Mouse (Mus musculus) ovary, postnatal 14 days (tissue): ENCODE measurements around the gene Elmod3.
A peak's percentile ranks its signal among the peaks of the same experiment; 100 is the strongest.

Experiments used
- DNase-seq: peaks from one replicate; pipeline ENCODE4 v3.0.0; 2022; ENCODE audit warnings: low spot score

The Elmod3 gene

DNA sequence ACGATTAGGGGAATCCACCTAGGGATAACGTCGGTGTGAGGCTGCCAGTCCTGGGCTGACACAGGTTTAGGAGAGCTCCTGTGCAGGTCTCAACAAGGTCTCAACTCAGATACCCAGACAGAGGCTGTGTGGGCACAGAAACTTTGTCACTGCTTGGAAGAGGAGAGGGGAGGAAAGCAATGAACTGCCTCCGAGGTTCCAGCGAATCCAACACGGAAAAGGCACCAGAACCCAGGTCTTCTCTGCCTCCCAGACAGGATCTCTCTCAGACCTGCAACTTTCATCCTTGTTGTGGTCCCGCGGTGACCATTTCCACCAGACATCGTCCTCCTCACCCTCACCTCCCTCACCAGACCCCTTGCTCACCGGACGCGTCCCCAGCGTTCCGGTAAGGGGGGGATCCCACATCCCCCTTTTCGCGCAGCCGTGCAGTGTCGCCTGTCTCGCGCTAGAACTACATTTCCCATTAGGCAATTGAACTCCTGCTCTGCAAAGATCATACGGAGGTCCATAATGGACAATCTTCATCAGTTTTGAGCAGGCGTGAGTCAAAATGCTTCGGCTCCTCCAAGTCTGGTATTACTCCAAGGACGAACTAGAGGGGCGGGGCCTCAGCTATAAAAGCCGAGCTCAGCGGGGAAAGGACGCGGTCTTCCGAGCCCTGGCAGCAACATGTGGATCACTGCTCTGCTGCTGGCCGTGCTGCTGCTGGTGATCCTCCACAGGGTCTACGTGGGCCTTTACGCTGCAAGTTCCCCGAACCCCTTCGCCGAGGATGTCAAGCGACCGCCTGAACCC, at the start of gene Elmod3, which contains the start of gene Retsat:
TSS of gene Elmod3 (minus strand) at position 458 of the 798 bp plus-strand sequence.
TSS of gene Retsat (plus strand) at position 520 of the 798 bp plus-strand sequence.
- DNase-seq, result peak; percentile 91

DNA sequence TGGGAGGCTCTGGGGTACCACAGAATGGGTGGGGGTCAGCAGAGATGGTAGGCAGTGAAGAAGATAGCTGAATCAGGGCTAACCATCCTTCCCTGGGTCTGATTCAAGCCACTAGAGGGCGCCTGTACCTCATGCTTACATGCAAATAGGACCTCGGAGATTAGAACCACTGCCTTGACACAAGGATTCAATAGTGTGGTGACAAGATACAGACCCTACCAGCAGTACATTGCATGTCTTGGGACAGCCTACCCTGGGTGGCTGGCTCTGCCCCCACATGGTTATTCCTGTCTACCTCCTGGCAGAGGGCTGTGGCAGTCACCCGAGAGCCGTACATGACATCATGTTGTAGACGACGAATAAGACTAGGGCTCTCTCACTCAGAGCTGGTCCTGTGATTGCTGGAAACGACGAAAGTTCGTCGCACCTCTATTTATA, 49.2 kb upstream of the Elmod3 start:
- peak; percentile 58 for DNase-seq

GRCm38 (mm10) chr6:72645364-72645763, 47.2 kb upstream of the Elmod3 start:
- no peak for DNase-seq

- no peak for DNase-seq
Observed at GRCm38 (mm10) chr6:72644576-72644975, 46.4 kb upstream of the Elmod3 start.

GRCm38 (mm10) chr6:72641218-72641954, 43.2 kb upstream of the Elmod3 start:
- no peak for DNase-seq

- no peak for DNase-seq
Observed at GRCm38 (mm10) chr6:72636940-72637339, 38.7 kb upstream of the Elmod3 start.

- DNase-seq, result peak; percentile 60
Observed at GRCm38 (mm10) chr6:72635760-72636431, 37.7 kb upstream of the Elmod3 start.

- no peak for DNase-seq
Observed at GRCm38 (mm10) chr6:72634311-72634710, 36.1 kb upstream of the Elmod3 start.

- DNase-seq, result no peak
Observed at GRCm38 (mm10) chr6:72631700-72632099, 33.5 kb upstream of the Elmod3 start.

GRCm38 (mm10) chr6:72630961-72631360, 32.7 kb upstream of the Elmod3 start:
- DNase-seq, result no peak

GRCm38 (mm10) chr6:72630370-72630769, 32.2 kb upstream of the Elmod3 start:
- DNase-seq, result no peak

DNA sequence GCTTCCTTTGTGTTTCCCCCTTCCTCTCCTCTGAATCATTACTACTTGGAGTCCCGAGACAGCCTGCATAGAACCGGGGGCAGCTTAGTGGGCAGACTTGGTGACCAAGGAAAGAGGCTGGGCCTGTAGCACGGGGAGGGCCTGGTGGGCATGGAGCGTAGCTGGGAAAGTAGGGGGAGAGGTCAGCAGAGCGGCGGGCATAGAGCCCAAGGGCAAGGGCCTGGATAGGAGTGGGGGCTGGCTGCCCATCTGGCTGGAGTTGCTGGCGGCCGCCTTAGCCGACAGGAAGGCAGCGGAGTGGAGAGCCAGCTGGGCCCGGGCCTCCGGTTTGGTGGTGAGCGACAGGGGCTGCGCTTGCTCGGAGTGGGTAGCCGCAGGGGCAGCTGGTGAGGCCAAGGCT, 29.1 kb upstream of the Elmod3 start:
- DNase-seq, result no peak

DNA sequence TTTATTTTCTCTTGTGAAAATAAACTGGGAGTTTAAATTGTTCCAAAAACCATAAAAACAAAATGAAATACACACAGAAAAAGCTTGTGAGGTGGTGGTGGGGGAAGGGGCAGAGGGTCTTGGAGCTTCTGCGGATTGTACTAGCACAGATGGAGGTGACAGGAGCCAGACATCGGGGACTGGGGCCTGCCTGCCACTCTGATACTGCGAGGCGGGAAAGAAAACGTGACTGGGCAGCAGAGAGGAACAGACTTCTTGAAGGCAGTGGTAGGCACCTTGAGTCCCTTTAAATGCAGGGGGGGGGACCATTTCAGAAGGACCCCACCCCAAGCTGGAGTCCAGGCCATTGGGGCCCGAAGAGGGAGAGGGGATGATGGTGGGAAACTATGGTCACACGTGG, 28.2 kb upstream of the Elmod3 start:
- no peak for DNase-seq

GRCm38 (mm10) chr6:72623661-72624402, 25.6 kb upstream of the Elmod3 start:
- no peak for DNase-seq

DNA sequence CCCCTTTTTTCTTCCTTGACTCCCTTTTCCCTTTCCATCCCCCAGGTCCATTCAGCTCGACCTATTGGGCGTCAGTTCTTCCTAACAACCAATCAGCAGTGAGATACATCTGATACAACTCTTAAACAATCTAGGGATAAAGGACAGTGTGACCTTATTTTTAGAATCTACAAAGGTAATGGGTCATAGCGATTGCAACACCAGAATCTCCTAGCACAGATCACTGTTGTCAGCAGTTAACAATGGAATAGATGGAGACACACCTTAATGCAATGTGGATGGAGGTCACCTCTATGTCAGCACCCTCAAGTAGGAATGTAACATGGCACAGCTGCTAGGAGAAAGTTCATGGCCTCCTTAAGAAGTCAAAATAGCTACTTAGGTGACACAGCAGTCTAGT, 24.7 kb upstream of the Elmod3 start:
- no peak for DNase-seq

GRCm38 (mm10) chr6:72620920-72621319, 22.7 kb upstream of the Elmod3 start:
- no peak for DNase-seq

- DNase-seq, result no peak
Observed at GRCm38 (mm10) chr6:72619734-72620532, 21.7 kb upstream of the Elmod3 start.

- DNase-seq, result peak; percentile 88
Observed at GRCm38 (mm10) chr6:72616643-72617288, 18.6 kb upstream of the Elmod3 start, which contains the start of gene Tgoln1. Gene Tgoln1 (minus strand): TSS chr6:72617000.

GRCm38 (mm10) chr6:72615561-72616375, 17.6 kb upstream of the Elmod3 start:
- DNase-seq, result no peak

DNA sequence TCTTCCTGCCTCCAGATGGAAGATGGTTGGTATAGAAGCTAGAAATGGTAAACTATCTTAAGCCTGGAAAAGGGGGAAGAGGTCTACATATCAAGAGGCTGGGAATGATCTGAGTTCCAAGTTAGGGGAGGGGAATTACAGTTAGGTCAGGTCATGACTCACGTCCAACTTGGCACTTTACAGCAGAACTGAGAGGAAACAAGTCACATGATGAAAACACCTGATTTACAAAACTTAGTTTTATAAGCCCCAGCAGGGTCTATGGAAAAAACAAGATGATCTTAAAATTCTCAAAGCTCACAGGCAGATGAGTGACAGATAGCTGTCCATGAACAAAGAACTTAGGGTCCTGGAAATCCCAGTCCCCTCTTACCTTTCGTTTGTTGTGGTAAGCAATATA, 16.9 kb upstream of the Elmod3 start:
- no peak for DNase-seq
